Mouse (Mus musculus): Measurements from ENCODE around the gene Chaf1b. TPM values are rescaled to one million over a fixed set of nuclear protein-coding genes. Genes with fewer than 3 reads are reported as not detected.

The Chaf1b gene
- total RNA-seq, 2 experiments from 2014 or later: 0.74 to 1.1 TPM

DNA sequence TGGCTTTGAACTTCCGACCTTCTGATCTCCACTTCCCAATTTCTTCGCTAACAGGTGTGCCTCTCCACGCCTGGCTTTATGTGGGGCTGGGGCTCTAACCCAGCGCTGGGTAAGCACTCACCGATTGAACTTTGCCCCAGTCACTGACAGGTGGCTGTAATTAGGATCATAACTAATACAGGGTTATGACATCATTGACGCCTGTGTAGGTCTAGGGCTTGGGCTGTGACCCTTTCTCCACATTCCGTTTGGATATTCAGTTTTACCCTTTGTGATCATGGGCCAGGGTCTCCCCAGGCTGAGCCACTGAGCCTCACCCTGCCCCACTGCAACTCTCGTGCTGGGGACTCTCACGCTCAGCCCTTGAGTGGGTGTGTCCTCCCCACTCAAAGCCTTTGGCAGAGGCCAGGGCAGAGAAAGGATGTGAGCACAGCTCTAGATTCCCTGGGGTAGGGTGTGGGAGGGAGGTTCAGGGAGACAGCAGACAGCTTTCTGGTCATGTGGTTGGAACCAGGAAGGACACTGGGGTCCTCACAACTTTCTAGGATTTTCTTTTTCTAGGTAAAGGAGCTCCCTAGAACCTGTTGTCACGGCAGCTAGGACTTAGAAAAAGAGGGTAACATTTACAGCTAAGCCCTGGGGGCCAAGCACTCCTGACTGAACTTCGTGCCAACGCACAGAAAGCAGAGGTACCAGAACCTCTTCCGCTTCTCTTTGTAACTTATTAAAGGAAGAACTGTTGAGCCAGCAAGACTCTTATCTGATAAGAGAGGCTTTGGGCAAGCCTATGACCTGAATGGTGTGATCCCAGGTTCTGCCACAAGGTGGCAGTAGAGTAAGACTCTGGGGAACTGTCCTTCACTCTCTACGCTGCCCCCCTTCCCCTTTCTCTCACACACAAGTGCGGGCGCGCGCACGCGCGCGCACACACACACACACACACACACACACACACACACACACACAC lies 34.3 kb downstream of the Chaf1b start:
- Histone ChIP-seq H3K27ac (no peak overlapping the region), H3K4me3 (no peak overlapping the region)
- peak; percentile 84 for TF ChIP-seq CTCF (conservative IDR thresholded peaks at IDR 0.05)
- DNase-seq (ENCODE audit: low spot score in 2 of 2): peak; percentile 70 to 90

DNA sequence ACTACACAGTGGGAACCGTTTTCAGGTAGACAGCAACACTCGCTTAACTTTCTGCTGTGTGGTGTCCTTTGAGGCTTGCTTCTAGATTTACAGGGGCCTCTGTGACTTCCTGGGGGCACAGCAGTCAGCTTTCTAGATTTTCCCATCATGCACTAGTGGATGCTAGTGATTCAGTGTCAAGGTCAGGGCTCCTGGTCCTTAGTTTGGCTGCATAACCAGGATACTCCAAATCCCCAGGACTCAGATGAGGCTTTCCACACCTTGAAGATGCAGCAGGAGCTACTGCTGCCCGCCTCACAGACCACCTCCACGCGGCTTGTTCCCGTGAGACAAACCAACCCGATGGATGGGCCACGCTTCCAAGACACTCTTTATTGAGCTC lies 35.0 kb downstream of the Chaf1b start:
- no peak for TF ChIP-seq CTCF (conservative IDR thresholded peaks at IDR 0.05)
- Histone ChIP-seq H3K27ac (no peak overlapping the region), H3K4me3 (no peak overlapping the region)
- DNase-seq (ENCODE audit: low spot score in 2 of 2): no peak

DNA sequence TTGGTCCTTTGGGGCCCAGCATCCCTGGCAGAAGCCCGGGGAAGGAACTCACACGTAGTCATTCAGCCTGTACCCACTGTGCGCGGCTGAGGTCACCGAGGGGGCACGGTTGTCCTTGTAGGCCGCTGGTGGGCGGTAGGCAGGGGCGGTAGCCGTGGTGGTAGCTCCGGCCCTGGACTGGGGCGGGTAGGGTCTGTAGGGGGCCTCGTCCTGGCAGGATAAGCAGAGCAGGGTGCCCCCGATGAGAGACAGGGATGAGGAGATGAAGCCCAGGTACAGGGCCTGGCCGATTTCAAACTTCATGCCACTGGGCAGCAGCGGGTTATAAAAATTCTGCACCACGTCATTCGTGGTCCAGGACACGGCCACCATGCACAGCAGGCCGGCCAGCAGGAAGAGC lies 35.5 kb downstream of the Chaf1b start:
- Histone ChIP-seq H3K27ac (no peak overlapping the region), H3K4me3 (no peak overlapping the region)
- TF ChIP-seq CTCF (conservative IDR thresholded peaks at IDR 0.05): no peak
- no peak for DNase-seq (ENCODE audit: low spot score in 2 of 2)

- no peak for TF ChIP-seq CTCF (conservative IDR thresholded peaks at IDR 0.05)
- no peak for DNase-seq (ENCODE audit: low spot score in 2 of 2)
- no peak overlapping the region for H3K4me3 ChIP-seq
- no peak overlapping the region for H3K27ac ChIP-seq
These were observed 37.0 kb downstream of the Chaf1b start for GRCm38 (mm10) chr16:93920673-93921072.

- Histone ChIP-seq H3K4me3 (no peak overlapping the region), H3K27ac (no peak overlapping the region)
- TF ChIP-seq CTCF (conservative IDR thresholded peaks at IDR 0.05): no peak
- no peak for DNase-seq (ENCODE audit: low spot score in 2 of 2)
These were observed 39.2 kb downstream of the Chaf1b start for GRCm38 (mm10) chr16:93922835-93923389.

DNA sequence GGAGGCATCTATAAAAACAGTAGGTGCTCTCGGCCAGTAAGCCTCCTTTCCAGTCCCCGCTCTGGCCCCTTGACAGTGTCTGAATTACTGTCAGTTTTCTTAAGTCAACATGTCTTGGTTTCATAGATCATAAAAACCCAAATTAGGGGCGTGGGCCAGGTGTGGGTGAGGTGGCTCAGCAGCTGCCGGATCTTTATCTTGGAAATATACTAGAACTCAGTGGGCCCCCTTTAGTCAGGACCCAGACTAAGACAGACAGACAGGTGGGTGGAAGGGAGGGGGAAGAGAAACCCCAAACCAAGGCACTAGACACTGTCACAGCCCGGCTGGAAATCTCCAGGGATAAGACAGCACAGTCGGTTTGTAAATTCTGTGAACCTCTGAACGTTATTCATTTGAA lies 40.1 kb downstream of the Chaf1b start:
- no peak for DNase-seq (ENCODE audit: low spot score in 2 of 2)
- no peak for TF ChIP-seq CTCF (conservative IDR thresholded peaks at IDR 0.05)
- H3K27ac ChIP-seq: no peak overlapping the region
- H3K4me3 ChIP-seq: no peak overlapping the region

- TF ChIP-seq CTCF (conservative IDR thresholded peaks at IDR 0.05): no peak
- no peak for DNase-seq (ENCODE audit: low spot score in 2 of 2)
- Histone ChIP-seq H3K4me3 (no peak overlapping the region), H3K27ac (no peak overlapping the region)
These were observed 42.1 kb downstream of the Chaf1b start for GRCm38 (mm10) chr16:93925684-93926247.

GRCm38 (mm10) chr16:93929370-93930032 lies 45.8 kb downstream of the Chaf1b start:
- no peak overlapping the region for H3K4me3 ChIP-seq
- TF ChIP-seq CTCF (conservative IDR thresholded peaks at IDR 0.05): no peak
- DNase-seq (ENCODE audit: low spot score in 2 of 2): no peak
- H3K27ac ChIP-seq: no peak overlapping the region

DNA sequence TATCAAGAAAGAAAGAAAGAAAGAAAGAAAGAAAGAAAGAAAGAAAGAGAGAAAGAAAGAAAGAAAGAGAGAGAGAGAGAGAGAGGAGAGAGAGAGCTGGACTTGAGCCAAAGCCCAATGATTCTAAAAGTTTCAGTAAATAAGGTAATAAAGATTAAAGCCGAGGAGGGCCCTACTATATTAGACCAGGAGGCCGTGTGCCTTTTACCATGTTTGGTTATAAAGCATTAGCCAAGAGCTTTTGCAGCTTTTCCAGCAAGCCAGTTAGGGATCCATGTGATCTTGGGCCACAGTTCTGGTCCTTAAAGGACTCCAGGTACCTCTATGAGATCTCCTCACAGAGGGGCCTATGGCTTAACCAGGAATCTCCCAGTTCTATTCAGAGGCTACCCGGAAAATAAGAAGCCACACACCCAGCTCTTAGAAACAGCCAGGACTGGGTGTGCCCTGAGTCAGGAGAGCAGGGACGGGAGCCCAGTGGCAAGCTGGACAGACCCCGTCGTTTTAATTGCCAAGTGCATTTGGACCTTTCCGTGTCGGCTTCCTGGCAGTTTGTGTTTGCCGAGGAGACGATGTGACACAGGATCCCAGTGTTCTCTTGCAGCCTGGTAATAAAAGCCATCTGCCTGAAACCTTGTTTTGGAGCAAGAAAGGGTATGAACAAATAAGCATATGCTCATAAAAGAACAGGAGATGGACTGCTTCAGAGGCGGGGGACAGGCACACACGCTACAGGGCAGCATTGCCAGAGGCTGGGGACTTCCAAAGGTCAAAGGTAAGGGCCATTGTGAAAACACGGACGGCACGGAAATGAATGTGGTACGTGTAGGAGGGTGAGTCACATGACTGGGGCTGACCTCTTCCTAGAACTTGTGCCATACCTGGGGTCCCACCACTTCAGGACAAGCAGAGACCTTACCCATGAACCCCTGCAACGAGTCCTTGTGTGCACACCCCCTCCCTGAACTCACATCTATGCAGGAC lies 48.8 kb downstream of the Chaf1b start:
- no peak for DNase-seq (ENCODE audit: low spot score in 2 of 2)
- Histone ChIP-seq H3K27ac (peak overlapping the region; percentile 46; the same call in 1 of the 2 replicates), H3K4me3 (no peak overlapping the region)
- TF ChIP-seq CTCF (conservative IDR thresholded peaks at IDR 0.05): no peak

- no peak for TF ChIP-seq CTCF (conservative IDR thresholded peaks at IDR 0.05)
- H3K27ac ChIP-seq: no peak overlapping the region
- no peak overlapping the region for H3K4me3 ChIP-seq
- DNase-seq (ENCODE audit: low spot score in 2 of 2): no peak
These were observed 50.9 kb downstream of the Chaf1b start for GRCm38 (mm10) chr16:93934588-93934987.

DNA sequence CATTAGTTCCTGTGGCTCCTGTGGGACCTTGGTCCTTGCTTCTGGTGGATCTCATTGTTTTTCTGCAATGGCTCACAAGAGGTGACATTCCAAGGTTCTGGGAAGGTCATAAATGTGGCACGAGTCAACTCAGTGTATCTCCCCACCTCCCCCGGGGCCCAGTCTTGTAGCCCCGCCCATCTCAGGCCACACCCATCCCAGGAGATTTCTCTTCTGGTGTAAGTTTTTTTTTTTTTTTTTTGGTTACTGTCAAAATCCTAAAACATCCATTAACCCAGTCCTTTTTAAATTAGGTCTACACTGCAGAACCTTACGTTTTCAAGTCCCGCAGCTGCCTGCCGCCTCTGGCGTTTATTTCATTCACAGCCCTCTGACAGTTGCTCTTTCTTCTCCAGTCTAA lies 51.3 kb downstream of the Chaf1b start:
- Histone ChIP-seq H3K4me3 (no peak overlapping the region), H3K27ac (no peak overlapping the region)
- no peak for DNase-seq (ENCODE audit: low spot score in 2 of 2)
- no peak for TF ChIP-seq CTCF (conservative IDR thresholded peaks at IDR 0.05)

DNA sequence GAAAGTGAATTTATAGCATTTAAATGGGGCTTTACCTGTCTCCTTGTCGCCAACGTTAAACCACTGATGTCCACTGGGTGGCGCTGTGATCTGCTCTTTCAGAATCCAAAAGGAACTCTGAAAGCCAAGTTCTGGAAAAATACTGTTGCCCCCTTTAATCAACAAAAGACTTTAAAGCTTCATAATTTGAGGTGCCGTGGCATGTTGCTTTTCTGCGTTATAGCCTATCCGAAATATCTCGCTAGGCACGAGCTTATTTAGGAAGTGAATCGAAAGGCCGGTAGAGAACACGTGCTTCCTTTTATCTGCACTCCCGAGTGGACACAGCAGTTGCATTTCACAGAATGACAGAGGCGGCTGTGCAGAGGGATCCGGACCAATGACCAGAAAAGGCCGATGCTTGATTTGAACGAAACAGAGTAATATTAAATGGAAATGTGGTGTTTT lies 54.7 kb downstream of the Chaf1b start:
- peak; percentile 94 for TF ChIP-seq CTCF (conservative IDR thresholded peaks at IDR 0.05)
- H3K27ac ChIP-seq: no peak overlapping the region
- DNase-seq (ENCODE audit: low spot score in 2 of 2): peak; percentile 45 to 83
- H3K4me3 ChIP-seq: peak overlapping the region; percentile 42
